Mouse (Mus musculus) layer of hippocampus, postnatal 25 days (tissue): ENCODE results near the gene Lipe. TPM values are rescaled to one million over a fixed set of nuclear protein-coding genes. Genes with fewer than 3 reads are reported as not detected.
A peak's percentile ranks its signal among the peaks of the same experiment; 100 is the strongest.

ENCODE experiments used
- DNase-seq, 2 experiments: peaks; one replicate each; pipeline ENCODE4 v3.0.0; 2022; ENCODE audit warnings: mixed read lengths in 2 of 2, low spot score in 1 of 2; ENCODE audit errors: extremely low spot score in 1 of 2
- total RNA-seq, 2 experiments: library from RNA; stranded (reverse); gene quantifications; 2 replicates each; pipeline ENCODE4 v1.2.3; 2021

Lipe gene
- total RNA-seq, 2 experiments from 2014 or later, result 7.0 to 7.8 TPM

DNA sequence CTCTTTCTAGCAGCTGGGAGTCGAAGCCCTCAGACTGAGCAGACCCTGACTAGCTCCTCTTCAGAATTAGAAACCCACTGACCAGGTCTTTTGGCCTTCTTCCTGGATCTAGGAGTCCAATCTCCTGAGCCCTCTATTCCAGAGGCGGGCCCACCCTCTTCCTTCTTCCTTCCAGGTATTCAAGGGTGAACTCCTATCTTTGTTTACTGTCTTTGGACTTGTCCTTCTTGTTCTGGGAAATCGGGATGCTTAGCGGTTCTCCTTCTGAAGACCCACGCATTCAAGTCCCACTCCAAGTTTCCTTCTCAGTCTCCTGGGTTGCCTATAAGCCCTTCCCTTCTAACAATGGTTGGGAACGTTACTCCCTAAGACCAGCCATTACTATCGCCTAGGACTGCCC lies 9.6 kb downstream of the Lipe start:
- no peak for DNase-seq

DNA sequence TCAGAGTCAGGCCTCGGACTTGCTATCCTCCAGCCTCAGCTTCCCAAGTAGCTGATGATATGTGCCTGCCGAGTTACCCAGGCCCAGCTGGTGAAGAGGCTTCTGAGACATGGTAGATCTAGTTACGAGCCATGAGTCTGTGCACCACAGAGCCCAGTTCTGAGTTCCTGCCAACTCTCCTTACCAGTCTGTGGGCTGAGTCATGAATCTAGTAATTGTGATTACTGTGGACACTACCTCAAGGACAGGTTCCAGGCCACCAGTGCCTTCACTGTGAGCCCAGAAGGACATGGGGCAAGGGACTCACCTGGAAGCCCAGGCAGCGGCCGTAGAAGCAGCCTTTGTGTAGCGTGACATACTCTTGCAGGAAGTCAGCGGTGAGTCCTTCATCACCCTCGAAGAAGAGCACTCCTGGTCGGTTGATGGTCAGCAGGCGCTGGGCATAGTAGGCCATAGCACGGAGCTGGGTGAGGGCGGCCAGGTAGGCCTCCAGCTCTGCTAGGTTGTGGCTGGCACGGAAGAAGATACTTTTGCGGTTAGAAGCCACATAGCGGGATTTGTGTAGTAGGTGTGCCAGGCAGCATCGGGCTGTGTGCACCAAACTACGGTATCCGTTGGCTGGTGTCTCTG lies 10.6 kb downstream of the Lipe start:
- DNase-seq, result no peak

DNA sequence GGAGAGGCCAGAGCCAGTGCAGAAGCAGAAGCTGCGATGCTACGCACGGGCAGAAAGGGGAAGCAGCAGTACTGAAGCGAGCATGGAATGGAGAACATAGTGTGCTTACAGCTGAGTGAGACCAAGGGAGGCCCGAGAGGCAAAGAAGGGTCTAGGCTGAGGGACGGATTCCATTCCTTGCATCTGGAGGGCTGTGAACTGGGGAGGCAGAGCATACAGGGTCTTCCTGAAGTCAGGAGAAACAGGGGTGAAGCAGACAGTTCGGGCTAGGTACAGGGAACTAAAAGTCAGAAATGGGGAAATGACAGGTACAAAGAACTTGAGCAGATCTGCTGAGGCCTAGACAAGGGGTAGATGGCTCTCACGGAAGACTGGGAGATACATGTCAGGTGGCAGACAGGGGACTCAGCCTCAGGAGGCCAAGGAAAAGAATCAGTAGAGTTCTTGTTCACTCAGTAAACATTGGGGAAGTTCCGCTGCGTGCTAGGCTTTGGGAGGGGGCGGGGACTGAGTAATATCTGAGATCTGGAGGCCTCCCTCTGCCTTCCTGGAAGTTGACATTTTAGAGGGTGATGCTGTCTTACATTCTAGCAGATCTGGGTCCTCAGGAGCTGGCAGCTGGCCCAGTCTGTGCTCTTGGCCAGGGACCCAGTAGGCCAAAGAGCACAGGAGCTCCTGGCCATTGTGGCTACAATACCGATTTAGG lies 12.5 kb downstream of the Lipe start:
- no peak for DNase-seq

DNA sequence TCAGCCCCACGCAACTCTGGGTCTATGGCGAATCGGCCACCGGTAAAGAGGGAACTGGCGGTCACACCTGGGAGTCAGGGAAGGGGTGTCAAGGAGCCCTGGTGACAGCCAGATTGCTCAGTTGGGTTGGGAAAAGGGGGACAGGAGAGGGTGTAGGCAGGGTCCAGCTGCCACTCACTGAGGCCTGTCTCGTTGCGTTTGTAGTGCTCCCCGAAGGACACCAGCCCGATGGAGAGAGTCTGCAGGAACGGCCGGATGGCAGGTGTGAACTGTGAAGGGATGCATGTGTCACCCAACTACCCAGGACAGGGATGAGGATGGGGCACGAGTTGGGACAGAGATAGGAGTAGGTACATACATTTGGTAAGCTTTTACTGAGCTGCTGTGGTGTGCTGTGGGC lies 13.3 kb downstream of the Lipe start:
- no peak for DNase-seq

DNA sequence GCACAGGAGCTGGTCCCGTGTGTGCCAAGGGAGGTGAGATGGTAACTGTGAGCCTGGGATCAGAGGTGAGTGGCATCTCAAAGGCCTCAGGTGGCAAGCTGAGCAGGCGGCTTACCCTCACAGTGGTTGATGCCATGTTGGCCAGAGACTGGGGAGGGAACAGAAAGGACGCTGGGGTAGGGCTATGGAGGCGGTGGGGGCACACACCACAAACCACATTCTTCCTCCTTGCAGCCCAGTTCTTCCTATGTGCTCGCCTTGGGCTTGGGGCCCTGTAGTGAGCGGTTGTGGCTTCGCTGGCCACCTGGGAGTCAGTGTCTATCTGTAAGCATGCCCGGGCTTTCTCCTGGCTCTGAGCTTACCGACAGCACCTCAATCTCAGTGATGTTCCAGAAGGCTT lies 13.7 kb downstream of the Lipe start:
- no peak for DNase-seq

DNA sequence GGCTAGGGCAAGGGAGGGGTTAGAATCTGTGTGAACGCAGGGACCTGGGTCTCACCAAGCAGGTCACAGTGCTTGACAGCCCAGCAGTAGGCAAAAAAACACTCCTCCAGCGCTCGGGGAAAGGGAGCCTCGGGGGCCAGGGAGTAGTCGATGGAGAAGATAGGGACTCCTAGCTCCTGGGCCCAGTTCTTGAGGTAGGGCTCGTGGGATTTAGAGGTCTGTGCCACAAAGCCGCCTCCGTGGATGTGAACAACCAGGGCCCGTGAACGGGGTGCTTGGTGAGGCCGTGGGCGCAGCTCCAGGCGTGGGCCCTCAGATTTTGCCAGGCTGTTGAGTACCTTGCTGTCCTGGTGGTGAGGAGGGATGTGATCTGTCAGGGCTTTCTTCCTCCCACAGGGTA lies 14.2 kb downstream of the Lipe start:
- no peak for DNase-seq

DNA sequence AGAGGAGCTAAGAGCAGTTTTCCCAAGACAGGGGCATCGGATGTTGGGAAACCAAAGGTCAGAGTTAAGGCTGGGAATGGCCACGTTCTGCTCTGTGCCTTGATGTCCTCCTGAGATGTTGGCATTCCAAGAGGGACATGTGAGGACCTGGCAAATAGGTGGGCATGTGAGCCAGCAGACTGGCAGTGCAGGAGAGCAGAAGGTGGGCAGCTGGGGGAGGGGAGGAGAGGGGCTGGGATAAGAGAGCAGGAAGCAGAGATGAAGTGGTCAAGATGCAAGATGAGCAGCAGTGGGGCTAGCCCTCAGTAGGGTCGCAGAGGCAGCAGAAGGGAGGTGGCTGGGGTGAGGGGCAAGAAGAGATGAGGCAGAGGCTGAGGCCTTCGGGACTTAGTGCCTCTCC lies 14.6 kb downstream of the Lipe start:
- DNase-seq, result no peak

DNA sequence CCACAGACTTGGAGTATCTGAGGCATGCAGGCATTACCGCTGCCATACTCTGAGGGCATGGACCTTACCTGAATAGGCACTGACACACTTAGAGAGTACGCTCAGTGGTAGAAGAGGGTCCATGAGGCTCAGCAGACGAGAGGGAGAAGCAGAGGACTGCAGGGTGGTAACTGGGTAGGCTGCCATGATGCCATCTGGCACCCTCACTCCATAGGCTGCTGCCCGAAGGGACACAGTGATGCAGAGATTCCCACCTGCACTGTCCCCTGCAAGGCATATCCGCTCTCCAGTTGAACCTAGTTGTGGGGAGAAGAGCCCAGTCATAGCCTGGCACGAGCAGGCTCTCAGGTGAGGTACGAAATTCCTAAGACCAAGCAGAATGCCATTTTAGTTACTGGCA lies 15.1 kb downstream of the Lipe start:
- no peak for DNase-seq

DNA sequence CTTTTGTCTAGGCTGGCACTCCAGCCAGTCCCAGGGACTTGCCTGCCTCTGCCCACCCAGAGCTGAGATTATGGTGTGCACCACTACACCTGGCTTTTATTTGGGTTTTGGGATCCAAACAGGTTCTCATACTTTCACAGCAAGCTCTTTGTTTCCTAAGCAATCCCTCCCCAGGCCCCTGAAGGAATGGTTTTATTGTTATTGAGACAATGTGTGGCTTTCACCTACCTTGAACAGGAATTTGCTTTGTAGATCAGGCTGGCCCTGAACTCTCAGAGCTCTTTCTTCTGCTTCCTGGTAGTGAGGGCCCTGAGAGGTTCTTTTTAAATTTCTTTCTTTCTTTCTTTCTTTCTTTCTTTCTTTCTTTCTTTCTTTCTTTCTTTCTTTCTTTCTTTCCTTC lies 16.0 kb downstream of the Lipe start:
- no peak for DNase-seq

DNA sequence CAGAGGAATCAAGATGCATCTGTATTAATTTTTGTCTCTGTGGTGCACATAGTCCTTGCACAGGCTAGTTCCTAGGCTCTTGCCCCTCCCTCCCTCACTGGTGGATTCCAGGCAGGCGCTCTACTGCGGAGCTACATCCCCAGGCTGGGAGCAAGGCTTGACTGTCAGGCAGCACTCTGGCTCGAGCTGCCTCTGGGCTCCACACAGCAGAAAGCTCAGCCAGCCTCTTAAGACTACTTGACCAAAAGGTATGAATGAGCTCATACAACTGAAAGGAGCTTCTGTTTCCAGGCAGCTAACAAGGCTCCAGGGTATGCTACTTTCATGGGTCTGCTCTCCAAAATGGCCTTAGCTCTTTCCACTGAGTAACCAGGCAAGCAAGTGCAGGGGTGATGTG lies 17.2 kb downstream of the Lipe start:
- DNase-seq, result no peak

DNA sequence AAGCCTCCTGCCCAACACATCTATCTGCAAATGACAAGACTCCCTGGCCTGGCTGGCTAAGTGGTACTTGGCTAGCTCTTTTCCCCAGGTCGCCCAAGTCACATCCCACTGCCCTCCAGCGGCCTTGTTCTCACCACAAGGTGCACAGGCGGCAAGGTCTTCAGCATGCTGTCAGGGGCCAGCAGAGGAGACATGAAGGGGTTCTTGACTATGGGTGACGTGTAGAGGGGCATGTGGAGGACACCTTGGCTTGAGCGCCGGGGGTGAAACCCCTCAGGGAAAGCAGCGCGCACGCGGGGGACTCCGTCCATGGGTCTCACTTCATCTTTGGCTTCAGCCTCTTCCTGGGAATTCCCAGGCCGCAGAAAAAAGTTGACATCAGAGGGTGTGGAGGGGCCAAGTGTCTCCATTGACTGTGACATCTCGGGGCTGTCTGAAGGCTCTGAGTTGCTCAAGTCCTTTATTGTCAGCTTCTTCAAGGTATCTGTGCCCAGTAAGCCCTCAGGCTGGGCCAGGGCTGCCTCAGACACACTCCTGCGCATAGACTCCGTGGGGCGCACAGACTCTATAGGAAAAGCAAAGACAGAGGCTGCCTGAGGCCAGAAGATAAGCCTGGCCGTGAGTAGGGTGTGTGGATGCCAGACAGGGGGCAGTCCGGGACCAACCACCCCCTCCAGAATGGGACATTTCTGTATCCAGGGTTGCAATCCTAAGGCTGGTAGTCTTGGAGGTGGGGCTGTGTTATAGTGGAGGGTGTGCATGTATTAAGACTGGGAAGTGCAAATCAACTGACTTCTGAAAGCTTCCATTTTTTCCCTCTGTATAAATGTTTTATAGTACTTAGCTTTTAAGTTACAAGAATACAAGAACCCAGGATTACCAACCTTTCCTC lies 17.9 kb downstream of the Lipe start:
- DNase-seq, result no peak

DNA sequence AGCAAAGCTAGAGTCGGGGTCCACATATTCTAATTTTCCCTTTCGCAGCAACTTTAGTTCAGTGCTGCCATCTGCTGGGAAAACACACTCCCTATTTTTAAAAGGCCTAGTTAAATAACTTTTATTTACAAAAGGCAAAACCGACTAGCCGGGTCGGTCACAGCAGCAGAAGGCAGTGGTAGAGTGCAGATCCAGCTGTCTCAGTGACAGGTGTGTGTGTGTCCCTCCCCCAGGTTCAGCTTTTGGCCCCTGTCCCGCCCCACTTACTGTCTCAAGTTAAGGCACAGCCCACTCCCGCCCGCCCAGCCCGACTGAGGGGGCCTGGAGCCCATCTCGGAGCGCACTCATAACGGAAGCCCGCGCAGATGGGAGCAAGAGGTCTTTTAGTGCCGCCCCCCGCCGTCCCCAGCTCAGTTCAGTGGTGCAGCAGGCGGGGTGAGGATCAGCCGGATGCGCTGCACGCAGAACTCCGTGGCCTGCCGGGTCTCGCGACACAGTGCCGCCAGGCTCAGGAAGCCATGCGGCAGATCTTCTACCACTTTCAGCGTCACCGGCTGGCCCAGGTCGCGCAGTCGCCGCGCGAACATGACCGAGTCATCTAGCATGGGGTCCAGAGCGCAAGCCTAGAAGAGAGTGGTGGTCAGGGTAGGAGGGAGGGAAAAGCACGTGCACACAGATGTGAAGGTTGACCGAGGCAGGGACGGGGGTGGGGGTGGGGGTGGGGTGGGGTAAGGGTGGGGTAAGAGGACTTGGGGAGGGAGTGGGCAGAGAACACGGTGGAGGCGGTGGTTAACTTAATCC lies 18.8 kb downstream of the Lipe start:
- DNase-seq, result peak in 1 of 2 experiments; percentile 55

DNA sequence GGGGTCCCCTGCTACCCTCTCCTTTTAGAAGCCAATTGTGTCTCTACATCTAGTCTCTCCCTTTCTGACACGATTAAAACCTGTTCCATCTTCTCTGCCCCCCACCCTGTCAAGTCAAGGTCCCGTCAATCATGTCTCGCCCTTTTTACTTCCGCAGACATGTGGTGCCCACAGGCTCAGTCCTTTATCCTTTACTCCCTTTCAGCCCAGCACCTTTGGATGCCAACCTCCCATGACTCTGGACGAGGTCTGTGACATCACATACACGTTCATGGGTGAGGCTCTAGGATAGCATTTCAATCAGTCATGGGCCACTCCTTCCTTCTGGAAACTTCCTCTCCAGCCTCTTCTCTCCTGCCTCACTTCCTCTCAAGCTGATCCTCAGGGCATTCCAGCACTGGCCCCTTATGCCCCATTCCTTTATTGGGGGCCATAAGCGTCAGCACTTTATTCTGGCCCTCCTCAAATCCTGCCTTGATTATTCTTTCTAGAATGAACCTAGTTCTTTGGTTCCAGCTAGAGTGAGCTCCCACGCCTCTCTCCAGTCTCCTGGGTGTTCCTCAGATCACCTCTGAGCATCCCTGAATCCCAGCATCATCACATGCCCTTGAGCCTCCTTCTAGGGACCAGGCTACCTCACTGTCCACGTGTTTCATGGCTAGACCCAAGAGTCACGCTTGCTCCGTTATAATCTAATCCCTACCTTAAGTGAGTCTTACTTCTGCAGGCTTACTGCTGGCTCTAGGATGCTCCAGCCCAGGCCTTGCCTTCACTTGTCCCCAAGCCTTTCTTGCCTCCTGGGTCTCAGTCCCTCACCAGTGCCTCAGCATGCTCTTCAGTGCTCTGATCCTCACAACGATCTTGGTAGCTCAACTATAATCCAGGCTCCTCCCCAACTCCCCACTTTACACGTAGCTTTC lies 20.1 kb downstream of the Lipe start:
- no peak for DNase-seq

DNA sequence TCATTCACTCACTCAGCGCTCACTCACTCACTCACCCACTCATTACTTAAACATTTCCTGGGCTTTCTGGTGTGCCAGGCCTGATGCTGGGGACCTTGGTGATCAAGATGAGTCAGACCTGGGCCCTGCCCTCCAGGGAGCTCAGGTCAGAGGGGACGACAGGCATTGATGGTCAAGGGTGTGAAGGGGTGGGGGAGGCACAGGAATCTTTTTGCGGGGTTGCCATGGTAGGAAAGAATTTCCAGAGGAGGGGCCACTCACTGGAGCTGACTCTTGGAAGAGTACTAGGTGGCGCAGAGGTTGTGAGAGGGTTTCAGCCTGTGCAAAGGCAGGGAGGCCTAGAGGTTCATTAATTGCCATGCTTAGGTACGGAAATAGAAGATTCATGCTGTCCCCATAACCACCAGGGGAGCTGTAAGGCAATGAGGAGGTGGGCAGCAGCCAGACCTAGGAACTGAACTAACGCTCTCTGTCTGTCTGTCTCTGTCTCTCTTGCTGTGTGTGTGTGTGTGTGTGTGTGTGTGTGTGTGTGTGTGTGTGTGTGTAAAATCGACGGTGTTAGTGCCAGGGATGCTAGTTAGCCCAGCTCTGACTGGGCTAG lies 21.3 kb downstream of the Lipe start:
- no peak for DNase-seq

DNA sequence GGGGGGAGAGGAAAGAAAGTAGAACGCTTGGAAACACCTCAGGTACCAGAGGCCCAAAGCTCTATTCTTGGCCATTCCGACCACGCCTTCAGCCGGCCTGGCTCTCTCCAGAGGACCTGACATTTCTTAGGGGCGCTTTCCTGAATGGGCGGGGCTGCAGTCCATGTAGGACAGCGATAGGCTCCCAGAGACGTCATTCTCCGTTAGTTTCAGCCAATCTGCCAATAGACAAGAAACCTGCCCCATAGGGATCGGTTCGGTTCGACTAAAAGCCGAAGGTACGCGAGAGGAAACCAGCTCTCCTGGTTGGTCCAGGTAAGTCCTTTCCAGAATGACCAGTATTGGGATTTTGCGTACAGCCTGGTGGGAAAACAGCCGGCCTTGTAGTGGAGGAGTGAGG lies 22.0 kb downstream of the Lipe start:
- peak; percentile 80 to 91 for DNase-seq

DNA sequence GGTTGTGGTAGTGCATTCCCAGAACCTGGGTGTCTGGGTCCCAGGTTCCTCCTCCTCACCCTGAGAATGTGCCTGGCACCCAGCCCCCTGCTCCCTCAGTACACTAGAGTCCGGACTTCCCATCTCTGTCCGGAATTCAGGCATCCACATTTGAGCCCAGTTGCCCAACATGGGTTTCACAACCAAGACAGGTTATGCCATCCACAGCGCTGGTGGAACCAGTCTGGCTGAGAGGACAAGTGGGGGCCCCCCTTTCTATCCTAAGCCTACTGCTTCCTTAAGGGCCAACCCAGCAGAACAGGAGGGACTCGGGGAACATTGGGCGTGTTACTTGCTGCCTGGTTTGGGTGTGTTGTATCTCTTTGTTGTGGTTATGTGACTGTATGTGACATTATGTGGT lies 26.1 kb downstream of the Lipe start:
- no peak for DNase-seq

DNA sequence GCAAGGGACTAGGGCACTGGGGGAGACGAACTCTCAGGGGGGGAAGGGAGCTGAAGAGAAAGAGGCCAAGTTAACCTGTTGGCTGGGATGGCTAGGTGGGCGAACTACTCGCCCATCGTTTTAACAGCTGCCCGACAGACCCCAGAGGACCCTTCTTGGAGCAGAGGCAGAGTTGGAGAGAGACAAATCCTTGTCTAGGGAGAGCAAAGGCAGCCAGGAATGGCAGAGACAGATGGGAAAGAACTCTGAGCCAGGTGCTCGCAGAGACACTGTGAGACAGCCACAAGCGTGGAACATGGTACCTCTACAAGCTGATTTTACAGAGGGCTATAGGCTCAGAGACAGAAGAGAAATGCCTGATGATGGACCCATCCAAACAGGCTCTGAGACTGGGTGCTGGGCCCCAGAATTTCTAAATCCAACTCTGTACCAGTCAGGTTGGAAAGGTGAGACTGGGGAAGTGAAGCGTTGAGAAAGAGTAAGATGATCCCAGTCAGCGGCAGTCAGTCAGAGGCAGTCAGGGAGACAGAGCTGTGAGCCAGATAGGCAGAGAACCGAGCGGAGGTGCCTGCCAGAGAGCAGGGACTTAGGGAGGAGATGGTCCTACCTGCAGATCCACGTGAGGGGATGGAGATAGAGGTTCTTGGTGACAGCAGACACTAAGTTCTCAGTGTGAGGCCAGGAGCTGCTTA lies 29.3 kb downstream of the Lipe start, which contains the start of gene Cnfn:
Gene Cnfn (minus strand): TSS at position 667 of the 692 bp plus-strand sequence.
- DNase-seq, result no peak

DNA sequence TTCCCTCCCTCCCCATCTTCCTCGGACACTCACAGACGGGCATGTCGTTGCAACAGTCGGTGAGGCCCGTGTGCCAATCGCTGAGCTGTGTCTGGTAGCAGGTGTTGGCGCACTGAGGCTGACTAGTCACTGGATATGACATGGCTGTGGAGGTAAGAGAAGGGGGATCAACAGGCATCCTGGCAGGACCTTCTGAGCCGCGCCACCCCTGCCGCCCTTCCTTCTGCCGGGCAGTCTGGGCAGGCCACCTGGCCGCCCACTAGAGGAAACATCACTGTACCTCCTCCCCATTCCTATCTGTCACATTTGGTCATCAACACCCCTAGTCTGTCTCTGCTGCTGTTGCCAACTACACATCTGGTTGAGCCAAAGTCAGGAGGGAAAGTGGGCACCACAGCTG lies 30.2 kb downstream of the Lipe start:
- DNase-seq, result no peak
